Mouse (Mus musculus): ENCODE measurements around the gene Snai3. TPM values are rescaled to one million over a fixed set of nuclear protein-coding genes. Genes with fewer than 3 reads are reported as not detected.
A peak's percentile ranks its signal among the peaks of the same experiment; 100 is the strongest.

Gene Snai3
- total RNA-seq, 2 experiments from 2014 or later = 2.2 to 4.4 TPM

DNA sequence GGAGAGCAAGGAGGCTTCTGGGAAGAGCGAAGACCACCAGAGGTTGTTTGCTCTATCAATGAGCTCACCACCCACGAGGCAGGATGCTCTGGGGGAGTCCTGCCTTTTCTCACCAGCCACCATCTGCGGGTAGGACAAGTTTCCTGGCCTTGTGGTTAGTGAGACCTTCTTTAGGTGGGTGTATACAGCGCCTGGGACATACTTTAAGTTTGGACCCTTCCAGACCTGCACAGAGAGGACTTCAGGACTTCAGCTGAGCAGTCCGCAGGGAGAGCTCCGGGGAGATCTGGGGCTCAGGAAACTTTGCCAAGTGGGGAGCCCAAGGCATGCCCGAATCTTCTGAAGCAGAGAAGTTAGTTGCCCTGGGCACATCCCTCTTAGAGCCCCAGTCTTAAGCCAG, 543 bp downstream of the Snai3 start:
- DNase-seq = no peak

DNA sequence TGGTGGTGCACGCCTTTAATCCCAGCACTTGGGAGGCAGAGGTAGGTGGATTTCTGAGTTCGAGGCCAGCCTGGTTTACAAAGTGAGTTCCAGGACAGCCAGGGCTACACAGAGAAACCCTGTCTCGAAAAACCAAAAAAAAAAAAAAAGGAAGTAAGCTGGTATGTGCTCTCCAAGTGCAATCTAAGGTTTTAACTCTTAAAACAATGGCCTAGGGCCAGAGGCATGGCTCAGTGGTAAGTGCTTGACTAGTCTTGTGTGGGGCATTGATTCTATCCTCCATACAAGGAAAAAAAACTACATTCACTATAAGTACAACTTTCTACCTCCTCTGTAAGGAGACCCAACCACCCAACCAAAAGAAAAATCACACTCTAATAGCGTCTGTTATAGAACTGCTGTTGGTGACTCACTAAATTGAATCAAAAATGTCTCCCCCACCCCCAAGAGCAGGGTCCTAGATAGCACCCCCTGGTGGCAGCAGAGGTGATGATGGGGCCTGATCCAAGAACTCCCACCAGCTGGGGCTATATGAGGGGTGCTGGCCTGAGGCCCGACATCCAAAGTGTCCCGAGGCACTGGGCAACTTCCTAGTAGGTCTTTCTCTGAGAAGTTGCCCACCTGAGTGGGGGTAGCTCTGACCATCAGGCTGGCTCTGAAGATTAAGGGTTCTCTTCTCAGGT, 1.2 kb downstream of the Snai3 start:
- DNase-seq = no peak

DNA sequence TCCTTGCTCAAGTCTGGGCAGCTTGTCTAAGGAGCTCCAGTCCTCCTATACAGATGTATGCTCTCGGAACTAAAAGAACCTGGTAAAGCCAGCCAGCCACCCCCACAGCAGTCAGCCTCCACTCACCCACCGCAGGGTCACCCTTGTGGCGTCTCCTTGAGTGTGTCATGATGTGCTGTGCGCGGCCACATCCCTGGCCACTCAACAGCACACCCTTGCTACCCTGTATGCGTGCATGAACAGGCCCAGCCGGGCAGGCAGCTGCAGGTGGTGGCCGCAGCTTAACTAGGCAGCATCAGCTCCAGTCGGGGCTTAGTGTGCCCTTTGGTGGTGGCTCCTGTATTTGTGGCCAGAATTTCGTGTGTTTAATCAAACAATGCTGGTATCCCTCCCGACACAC, 3.4 kb downstream of the Snai3 start:
- no peak for DNase-seq

DNA sequence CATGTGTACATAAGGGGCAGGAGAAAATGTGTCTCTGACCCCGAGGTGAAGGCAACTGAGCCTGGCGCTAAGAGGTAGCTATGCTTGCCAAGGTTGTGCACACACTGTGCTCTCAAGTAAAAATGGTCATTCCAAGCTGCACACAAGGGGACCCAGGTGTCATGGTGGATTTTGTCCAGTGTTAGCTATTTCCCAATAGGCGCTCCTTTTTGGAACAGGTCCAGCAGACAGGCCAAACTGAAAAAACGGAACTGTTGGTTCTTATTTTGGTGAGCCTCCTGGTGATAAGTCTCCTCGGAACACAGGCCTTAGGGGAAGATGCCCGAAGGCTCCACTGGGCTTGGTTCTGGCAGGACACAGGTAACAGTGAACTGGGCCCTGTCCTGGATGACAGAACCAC, 6.1 kb downstream of the Snai3 start:
- DNase-seq = no peak

DNA sequence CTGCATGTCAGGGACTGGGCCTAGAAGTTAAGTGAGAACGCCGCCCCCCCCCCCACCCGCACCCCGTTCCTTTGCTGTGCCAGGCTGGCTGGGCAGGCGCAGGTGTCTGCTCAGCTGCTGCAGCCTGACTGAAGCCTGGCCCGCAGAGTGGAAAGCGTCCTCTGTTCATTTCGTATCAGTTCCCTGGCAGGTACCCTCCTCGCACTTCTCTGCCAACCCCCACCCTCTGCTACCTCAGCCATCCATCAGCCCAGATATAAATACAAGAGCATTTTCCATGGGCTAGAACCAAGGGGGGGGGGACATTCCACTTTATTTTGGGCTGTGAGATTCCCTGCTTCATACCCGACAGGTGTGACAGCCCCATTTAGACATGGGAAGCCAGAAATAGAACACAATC, 8.4 kb downstream of the Snai3 start:
- DNase-seq = peak; percentile 49 to 76

DNA sequence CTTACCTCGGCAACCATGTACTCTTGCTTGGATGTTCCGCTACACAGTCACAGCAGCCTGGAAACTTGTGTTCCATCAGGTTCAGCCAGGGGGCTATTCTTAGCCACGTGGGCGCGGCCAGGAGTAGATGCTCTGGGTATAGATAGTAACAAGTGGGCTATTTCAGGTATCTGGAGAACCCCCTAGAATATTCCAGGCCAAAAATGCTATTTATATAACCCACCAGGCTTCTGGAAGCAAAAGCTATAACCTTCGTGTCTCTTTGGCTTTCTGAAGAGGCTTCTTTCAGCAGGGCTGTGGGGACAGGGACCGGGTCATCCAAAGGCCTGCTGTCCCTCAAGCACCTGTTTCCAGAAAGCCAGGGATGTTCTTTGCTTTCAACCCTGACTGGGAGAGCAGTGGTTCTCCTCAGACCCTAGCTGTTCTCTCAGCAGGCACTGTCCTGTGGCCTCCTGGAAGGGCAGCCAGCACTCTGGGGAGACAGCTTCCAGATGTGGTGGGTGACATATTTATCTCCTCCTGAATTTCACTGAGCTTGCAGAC, 9.3 kb downstream of the Snai3 start:
- DNase-seq = peak; percentile 72 to 84

DNA sequence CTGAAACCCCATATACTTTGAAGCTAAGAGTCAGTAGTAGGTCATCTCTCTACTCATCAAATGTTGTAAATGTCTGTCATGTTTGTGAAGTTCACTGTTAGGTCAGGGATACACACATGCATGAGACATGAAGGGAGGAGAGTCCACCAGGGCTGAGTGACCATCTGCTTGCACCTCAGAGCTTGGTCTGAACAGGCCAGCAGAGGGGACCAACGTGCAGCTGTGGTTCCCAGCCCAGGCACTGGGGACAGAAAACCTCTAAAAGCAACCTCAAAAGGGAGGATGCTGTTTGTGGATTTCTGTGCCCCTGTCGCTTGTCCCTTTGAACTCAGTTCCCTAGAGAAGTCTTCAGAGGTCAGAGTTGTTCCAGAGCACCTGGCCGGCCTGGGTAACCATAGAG, 15.3 kb downstream of the Snai3 start:
- no peak for DNase-seq

DNA sequence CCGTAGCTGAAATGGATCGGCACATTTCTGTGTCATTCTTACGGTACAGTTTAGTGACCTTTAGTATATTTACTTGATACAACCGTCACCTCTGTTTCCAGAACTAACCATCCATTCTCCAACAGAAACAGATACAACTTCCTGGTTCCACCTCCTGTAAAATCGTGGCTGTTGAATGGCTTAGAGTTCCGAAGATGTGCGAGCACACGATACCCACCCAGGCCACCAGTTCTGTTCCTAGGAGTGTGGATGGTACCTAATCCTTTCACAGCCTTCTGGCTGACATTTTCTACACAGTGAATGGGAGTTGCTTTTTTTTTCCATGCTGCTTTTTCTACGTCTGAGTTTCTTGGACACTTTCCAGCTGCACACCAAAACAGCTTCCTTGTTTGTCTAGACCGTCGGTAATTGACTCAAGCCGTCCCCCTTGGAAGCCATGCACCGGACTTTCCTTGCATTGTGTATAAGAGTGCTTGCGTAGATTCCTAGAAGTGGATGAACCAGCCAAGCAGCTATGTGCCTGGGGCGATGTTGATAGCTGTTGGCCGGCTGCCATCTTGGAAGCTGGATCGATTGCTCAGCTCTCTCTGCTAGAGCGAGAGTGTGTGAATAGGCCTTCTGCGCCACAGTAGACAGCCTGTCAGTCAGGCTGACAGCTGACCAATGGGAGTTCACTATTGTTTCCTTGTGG, 16.3 kb downstream of the Snai3 start:
- peak; percentile 91 to 92 for DNase-seq

DNA sequence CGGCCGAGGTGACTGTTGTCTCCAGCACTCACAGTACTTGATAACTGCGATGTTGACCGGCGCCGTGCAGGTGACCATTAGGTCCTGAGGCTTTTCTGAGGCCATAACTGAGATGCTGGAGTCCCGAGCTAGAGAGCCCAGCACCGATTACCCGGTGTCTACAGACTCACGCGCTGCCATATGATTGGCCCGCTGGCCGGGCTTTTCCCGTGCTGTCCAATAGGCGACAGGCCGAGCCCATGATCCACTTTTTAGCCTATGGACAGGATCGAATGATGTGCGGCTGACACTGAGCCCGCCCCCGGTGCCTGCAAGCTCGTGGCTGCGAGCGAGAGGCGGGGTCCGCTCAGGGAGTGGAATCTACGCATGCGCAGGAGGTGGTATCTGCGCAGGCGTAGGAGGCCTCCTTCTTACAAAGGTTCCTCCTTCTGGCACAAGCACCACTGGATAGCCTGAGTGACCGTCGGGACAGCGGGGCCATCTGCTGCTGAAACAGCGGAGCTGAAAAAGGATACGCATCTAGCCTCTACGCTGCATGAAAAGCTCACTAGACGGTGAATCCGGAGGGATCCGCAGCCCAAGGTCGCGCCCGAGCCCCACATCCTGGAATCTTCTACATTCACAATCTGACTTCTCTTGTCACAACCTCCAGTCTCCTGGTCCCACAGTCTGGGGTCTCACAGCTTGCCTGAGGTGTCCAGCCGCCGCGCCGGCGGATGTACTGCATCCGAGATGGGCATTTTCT, 17.1 kb downstream of the Snai3 start, which contains the start of gene Mvd:
Gene Mvd, minus strand, starts transcription at position 161 of the 745 bp plus-strand sequence.
- peak; percentile 98 to 100 for DNase-seq

DNA sequence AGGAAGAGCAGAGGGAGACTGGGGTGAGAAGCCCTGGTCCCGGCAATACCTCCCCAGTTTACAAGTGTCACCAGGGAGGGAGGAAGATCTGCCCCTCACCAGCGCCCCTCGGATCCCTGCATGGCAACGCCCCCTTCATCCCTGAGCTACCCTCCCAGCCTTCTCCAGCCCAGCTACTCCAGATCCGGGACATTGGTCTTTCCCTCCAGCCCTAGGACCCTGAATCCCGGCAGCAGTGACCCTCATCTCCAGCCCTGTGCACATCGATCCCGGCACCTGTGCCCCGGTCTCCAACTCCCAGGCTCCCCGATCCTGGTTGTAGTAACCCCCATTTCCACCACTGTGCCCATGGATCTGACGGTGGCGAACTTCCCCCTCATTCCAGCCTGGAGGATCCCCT, 17.8 kb downstream of the Snai3 start:
- DNase-seq = no peak

DNA sequence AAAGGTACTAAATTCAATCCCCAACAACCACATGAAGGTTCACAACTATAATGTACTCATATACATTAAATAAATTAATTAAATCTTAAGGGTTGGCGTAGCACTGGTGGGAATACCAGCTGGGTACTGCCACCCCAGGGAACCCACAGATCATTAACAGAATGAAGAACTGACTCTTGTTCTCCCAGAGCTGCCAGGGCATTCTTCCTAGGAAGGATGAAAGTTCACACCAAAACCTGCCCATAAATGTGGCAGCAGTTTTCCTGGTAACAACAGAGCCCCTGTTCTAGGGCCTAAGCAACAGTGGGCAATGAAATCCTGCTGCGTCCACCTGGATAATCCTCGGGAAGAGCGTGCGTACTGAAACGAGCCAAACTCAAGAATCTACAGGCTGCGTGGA, 18.2 kb downstream of the Snai3 start:
- DNase-seq = no peak

DNA sequence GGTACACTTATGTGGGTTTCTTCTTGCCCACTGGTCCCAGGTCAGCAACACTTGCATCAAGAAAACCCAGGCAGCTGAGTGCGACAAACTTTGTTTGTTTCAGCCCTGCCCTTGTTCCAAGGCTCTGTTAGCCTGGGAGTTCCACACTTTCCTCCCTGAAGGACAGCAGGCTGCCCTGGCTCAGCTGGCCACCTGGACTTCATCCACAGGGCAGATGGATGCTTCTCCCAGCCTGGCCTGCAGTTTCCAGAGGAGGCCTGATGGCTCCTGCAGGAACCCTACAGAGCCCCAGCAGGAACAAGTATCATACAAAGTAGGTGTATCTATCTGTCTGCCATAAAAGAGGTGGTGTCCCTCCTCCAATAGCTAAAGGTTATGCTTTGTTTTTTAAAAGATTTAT, 19.2 kb downstream of the Snai3 start:
- no peak for DNase-seq

DNA sequence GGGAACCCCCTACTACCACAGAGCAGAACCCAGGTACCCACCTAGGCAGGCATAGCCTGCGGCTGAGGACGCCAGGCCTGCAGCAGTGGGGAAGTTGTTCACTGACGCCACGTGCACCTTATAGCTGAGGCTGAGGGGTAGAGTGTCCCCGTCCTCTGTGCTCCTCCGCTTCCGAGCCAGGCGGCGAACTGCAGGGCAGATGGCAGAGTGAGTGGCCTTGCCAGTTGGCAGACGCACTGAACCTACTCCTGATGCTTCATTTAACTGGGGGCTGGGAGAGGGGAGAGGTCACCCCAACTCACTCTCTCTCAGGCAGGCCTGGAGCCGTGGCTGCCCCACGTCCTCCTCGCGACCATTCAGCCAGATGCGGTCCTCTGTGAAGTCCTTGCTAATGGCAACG, 21.2 kb downstream of the Snai3 start:
- DNase-seq = no peak

DNA sequence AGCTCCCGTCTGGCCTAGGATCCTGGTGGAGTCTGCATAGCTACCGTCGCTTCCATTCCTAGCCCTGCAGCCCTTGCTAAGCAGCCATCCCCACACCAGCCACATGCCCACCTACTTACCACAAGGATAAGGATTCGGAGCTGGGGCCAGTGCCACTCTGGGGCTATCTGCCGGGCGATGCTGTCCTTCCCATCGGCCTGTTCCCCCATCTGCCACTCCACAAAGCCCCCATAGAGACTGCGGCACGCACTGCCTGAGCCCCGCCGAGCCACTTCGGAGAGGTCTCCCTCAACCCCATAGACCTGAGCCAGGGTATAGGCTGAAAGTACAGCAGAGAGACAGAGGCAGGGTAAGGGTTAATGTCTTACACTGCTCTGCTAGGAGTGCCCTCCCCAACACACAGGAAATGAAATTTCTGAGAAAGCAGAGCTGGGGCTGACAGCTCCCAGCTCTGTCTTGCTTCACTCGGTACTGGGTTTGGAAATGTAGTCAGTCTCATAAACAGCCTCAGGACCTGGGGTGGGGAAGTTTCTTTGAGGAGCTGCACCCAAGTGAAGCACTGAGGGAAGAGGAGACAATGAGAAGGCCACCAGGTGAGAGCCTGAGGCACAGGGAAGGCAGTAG, 22.7 kb downstream of the Snai3 start:
- no peak for DNase-seq

DNA sequence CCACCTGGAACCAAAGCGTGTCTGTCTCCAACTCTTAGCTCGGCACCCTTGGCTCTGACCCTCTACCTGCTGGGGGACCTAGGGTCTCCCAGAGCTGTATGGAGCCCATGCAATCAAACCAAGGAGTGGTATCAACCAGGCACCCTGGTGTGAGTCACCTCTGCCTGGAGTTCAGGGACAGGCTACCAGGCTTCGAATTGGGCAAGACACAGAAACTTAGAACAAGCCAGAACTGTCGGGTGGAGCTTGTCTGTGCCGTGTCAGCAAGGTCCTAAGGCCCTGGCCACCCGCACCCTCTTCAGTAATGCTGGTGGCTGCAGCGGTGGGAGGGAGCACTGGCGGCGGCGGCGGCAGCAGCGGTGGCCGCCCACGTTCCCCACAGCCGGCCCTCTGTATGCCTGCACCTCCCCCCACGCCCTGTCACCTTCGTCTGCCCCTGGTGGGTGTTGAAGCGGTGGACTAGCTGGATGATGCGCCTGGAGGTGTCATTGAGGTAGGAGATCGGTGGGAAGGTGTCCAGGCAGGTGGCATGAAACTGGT, 23.9 kb downstream of the Snai3 start:
- DNase-seq = no peak

DNA sequence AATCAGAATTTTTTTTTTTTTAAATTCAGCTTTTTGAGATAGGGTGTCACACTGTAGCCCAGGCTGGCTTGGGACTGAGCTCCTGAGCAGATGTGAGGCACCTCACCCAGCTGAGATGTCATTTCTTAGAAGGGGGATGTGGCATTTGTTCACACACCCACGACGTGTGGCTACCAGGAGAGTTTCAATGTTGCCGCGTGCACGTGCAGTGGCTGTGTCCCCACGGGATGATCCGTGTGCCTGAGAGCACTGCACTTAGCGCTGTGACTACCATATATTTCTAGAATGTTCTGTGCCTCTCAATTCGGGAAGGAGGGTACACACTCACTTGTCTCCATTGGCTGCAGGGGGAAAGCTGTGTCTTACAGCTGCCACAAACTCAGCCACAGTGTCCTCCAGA, 24.4 kb downstream of the Snai3 start:
- no peak for DNase-seq

DNA sequence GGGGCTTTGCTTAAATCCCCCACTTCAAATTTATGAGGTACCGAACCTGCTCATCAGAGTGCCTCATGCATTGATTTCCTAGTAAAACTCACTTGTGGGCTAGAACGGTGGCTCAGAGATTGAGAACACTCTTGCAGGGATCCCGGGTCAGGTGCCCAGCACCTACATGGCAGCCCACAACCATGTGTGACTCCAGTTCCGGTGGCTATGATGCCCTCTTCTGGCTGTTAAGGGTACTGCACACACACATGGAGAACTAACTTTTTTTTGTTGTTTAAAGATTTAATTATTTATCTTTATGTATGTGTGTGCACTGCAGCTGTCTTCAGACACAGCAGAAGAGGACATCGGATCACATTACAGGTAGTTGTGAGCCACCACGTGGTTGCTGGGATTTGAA, 25.2 kb downstream of the Snai3 start:
- no peak for DNase-seq

DNA sequence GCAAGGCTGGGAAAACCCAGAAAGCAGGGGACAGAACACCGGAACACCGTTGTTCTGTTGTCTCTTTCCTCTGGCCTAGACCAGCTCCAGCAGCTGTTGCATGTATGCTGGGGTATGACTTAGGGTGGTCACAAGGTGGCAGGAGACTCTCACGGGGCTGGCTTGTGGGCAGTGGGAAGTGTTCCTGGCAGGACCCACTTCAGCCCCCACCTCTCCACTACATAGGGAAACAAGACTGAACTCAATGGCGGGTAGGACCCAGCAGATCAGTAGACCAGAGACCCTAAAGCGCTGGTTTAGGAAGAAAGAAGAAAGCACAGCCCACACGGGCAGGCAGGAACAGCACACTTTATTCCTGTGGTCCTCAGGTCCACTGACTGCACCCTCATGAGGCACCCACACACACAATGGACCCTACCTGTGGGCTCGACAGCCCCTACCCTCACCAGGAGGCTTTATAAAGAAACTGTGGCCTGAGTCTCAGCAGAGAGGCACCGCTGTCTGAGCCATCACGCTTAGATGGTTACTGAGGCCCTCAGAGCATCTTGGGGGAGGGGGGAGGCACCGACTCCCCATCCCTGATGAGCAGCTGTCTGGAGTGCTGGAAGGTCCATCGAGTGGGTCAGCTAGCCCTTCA, 27.1 kb downstream of the Snai3 start:
- no peak for DNase-seq

DNA sequence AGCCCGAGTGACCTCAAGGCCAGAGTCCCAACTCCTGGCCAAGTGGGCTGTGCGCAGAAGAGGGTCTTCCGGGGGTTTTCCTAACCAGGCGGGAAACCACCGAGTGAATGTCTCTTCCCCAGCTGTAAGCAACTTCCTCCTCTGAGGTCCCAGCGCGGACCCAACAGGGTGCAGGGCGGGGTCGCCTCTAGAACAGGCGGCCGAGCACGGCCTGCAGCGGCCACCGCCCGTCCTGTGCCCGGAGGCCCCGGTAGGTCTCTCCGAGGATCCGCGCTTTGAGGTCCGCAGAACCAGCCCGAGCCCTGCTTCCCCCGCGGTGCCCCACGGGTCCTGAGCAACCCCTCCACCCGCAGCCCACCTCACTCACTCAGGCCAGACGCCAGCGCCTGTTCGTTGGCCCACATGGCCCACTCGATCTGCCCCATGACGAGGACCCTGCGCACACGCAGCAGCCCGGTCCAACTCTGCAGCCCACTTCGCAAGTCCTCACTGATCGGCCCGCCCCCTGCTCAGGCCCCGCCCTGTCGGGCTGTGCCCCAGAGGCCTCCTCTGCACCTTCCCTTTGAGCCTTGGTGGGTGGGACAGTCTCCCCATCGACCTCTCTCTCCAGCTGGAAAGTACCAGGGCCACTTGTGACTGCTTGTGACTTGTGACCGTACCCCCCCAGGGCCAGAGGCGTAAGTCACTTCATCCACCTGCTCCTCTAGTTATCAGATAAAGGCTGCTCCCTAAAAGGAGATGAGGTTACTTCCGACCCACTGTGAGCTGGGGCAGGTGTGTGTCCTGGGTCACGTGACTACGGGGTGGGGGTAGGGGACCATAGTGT, 27.9 kb downstream of the Snai3 start, which contains the start of gene Cyba:
Gene Cyba, minus strand, starts transcription at position 488 of the 826 bp plus-strand sequence.
- DNase-seq = peak; percentile 85 to 89

DNA sequence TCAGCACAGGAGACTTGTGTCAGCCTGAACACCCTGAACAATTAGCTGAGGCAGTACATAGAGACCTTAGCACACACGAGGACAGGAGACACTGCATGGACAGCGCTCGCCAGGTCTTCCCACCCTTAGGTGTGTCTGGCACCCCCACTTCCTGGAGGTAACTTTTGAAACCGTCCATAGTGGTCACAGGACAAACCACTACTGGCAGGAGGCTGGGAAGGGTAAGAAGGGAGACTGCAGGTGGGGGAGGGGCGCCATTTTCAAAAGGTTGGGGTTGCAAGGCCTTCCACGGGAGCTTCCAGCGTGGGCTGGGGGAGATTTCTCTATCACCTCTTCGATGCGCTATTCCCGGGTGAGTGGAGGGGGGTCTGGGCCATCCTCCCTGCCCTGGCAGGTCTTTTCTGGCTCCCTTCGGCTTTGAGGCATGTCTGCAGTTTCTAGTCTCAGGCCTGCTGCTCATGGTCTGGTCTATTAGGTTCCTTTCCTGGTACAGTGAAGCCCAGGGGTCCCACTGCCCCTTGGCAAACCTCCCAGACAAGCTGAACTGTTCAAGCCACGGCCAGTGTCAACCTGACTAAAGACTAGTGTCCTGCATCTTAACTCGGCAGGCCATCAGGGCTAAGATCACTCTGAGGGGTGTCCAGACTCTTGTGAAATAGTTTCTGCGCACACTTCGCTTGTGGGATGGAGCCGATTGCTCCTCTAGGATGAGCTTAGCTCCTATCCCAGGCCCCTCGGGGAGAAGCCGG, 28.7 kb downstream of the Snai3 start:
- peak in 1 of 2 experiments; percentile 80 for DNase-seq

All from heart, adult 18-20 months (tissue).